Mouse (Mus musculus): Measurements from ENCODE around the gene Bnipl.

The Bnipl gene

GRCm38 (mm10) chr3:95280747-95281146 lies 29.8 kb upstream of the Bnipl start:
- DNase-seq (ENCODE audit: inconsistent ontology term): peak; percentile 28

GRCm38 (mm10) chr3:95277149-95277551 lies 26.2 kb upstream of the Bnipl start:
- no peak for DNase-seq (ENCODE audit: inconsistent ontology term)

- no peak for DNase-seq (ENCODE audit: inconsistent ontology term)
These were observed 25.5 kb upstream of the Bnipl start for GRCm38 (mm10) chr3:95276428-95276934.

- DNase-seq (ENCODE audit: inconsistent ontology term): no peak
These were observed 24.2 kb upstream of the Bnipl start for GRCm38 (mm10) chr3:95275161-95275560.

- no peak for DNase-seq (ENCODE audit: inconsistent ontology term)
These were observed 23.5 kb upstream of the Bnipl start for GRCm38 (mm10) chr3:95274453-95274852.

- no peak for DNase-seq (ENCODE audit: inconsistent ontology term)
These were observed 22.5 kb upstream of the Bnipl start for GRCm38 (mm10) chr3:95273471-95273870.

- DNase-seq (ENCODE audit: inconsistent ontology term): no peak
These were observed 19.9 kb upstream of the Bnipl start for GRCm38 (mm10) chr3:95270766-95271364.

GRCm38 (mm10) chr3:95269789-95270188 lies 18.8 kb upstream of the Bnipl start:
- no peak for DNase-seq (ENCODE audit: inconsistent ontology term)

GRCm38 (mm10) chr3:95267855-95268254 lies 16.9 kb upstream of the Bnipl start:
- peak; percentile 41 for DNase-seq (ENCODE audit: inconsistent ontology term)

GRCm38 (mm10) chr3:95266052-95266451 lies 15.1 kb upstream of the Bnipl start:
- DNase-seq (ENCODE audit: inconsistent ontology term): no peak

- DNase-seq (ENCODE audit: inconsistent ontology term): no peak
These were observed 13.7 kb upstream of the Bnipl start for GRCm38 (mm10) chr3:95264724-95265123.

GRCm38 (mm10) chr3:95263089-95263739 lies 12.2 kb upstream of the Bnipl start:
- peak; percentile 42 for DNase-seq (ENCODE audit: inconsistent ontology term)

- no peak for DNase-seq (ENCODE audit: inconsistent ontology term)
These were observed 11.0 kb upstream of the Bnipl start for GRCm38 (mm10) chr3:95261975-95262374.

- DNase-seq (ENCODE audit: inconsistent ontology term): no peak
These were observed 5.9 kb upstream of the Bnipl start for GRCm38 (mm10) chr3:95256931-95257330.

GRCm38 (mm10) chr3:95250361-95250760 lies 632 bp downstream of the Bnipl start:
- no peak for DNase-seq (ENCODE audit: inconsistent ontology term)

- DNase-seq (ENCODE audit: inconsistent ontology term): no peak
These were observed 3.2 kb downstream of the Bnipl start for GRCm38 (mm10) chr3:95247660-95248336.

- peak; percentile 18 for DNase-seq (ENCODE audit: inconsistent ontology term)
These were observed 4.3 kb downstream of the Bnipl start for GRCm38 (mm10) chr3:95246465-95247231.

- no peak for DNase-seq (ENCODE audit: inconsistent ontology term)
These were observed 7.9 kb downstream of the Bnipl start for GRCm38 (mm10) chr3:95243086-95243485.

- no peak for DNase-seq (ENCODE audit: inconsistent ontology term)
These were observed 9.5 kb downstream of the Bnipl start, which contains the start of gene Gm128 for GRCm38 (mm10) chr3:95241498-95241897. Gene Gm128, minus strand, starts transcription at chr3:95241598.

- no peak for DNase-seq (ENCODE audit: inconsistent ontology term)
These were observed 10.1 kb downstream of the Bnipl start for GRCm38 (mm10) chr3:95240900-95241299.

- no peak for DNase-seq (ENCODE audit: inconsistent ontology term)
These were observed 11.0 kb downstream of the Bnipl start for GRCm38 (mm10) chr3:95239971-95240370.

GRCm38 (mm10) chr3:95239022-95239421 lies 12.0 kb downstream of the Bnipl start:
- DNase-seq (ENCODE audit: inconsistent ontology term): no peak
